Mouse (Mus musculus): ENCODE measurements around the gene Pdlim3.
"Not testable (repeated sequence)": the region's sequence is repeated elsewhere in the genome, so short reads cannot be mapped to it uniquely, and the experiment has no call there.

The Pdlim3 gene

DNA sequence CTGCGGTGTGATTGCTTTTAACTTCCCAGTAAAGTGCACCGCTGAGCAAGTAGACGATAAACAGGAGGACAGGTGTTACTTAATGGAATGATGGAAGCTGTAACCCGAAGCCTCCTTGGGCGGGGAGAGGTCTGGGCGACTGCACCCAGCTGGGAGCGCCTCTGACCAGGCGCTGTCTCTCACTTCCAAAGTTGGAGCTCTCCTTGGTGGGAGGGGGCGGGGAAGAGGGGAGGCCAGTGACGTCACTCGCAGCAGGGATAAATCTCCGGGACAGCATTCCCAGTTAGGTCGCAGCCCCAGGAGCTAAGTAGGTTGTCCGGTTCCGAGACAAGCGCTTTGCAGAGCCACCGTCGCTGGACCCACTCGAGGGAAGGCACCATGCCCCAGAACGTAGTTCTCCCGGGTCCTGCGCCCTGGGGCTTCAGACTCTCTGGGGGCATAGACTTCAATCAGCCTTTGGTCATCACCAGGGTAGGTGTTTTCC, at the start of gene Pdlim3:
Gene Pdlim3, plus strand, starts transcription at position 260 of the 484 bp plus-strand sequence.
- peak; percentile 77 for DNase-seq (ENCODE audit: low spot score)

DNA sequence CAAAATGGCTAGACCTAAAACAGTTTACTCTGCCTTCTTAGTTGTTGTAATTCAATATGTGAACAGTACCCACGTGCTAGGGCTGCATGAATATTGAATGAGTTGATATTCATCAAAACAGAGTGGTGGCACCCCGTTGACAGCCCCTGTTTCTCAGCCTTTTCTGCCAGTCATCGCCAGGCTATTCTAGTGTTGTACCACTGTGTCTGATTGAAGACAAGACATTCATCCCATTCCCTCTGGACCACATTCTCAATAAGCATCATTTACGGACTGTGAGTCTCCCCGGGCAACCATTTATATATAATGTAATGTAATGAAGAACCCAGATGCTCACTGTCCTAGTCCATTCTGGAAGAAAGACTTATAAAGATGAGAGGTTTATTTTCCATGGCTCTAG, 42.0 kb upstream of the Pdlim3 start:
- DNase-seq (ENCODE audit: low spot score): no peak

DNA sequence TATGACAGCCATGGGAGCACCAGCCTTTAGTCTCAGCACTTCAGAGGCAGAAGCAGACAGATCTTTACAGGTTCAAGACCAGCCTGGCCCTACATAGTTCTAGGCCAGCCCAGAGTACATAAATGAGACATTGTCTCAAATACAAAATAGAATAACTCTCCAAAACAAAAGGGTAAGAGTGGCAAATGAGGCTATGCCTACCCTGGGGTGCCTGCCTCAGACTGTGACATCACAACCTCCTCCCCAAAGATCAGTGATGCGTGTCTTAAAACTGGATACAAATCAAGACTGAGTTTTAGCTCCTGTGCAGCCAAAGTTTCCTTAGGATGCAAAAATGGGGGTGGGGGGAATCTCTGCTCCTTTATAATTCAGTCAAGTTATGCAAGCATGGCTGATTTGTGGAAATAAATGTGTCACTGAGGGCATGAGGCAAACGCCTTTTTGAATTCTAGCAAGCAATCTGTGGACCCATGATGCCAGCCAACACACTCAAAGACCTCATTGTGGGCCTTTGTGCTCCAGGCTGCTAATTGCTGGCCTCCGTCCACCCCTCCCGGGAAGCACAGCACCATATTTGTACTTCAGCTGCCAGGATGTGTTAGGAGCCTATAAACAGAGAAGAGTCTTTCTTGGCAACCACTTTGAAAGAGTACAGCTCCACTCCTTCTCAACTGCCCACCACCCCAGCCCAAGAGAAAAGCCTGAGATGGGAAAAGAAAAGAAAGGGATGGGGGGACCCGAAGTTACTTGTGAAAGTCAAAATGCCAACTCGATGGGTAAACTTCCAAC, 41.0 kb upstream of the Pdlim3 start:
- no peak for DNase-seq (ENCODE audit: low spot score)

DNA sequence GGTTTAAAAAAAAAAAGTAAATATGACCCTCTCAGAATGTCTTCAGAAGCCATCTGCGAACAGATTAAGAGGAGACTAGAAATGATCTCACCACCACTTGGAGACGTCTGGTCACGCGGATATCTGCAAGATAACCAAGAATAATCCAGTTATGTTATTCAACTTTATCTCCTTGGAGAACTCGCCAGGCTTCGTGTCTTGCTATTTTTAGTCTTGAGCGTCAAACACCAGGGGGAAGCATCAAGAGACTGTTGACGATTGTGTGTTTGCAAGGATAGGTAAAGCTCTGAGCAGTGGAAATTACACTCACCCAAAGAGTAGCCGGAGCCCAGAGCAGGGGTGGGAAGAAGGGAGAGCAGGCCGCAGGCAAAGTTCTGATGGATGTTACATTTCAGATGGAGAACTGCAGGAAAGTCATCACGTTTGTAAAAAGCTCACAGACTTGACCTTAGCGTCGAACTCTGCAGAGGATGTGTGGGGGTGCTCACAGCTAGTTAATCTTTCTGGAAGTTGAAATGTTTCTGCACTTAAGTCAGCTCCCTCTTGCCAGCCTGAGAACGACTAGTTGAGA, 40.3 kb upstream of the Pdlim3 start:
- no peak for DNase-seq (ENCODE audit: low spot score)

DNA sequence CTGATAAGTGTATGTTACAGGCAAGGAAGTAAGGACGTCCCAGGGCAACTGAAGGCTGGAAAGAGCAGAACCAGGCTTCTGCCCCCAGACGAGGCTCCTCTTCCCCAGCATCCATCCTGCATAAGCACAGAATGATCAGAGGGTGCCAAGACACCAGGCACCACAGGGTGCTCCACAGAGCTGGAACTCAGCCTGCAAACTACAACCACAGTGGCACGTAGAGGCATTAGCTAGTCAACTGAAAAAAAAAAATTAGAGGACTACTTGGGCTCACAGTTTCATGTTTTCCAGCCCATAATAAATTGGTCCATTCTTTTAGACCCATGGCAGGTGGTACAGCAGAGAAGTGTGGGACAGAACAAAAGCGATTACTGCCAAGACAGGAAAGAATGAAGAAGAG, 39.4 kb upstream of the Pdlim3 start:
- no peak for DNase-seq (ENCODE audit: low spot score)

DNA sequence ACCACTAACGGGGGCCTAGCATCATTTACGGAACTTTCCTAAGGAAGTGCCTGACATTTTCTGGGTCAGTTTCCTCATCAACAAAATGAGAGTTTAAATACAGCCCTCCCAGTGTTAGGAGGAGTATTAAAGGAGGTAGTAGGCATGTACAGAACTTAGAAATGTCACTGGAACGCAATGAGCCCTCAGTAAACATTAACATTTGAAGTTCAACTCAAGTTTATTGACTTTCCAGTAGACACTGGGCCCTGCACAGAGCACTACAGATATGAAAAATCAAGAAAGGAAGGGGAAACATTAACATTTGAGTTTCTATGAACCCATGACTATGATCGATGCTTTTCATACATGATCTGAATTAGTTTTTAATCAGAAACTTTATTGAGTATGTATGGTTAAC, 30.1 kb upstream of the Pdlim3 start:
- DNase-seq (ENCODE audit: low spot score): no peak

- no peak for DNase-seq (ENCODE audit: low spot score)
Measured at GRCm38 (mm10) chr8:45857734-45858133, 27.5 kb upstream of the Pdlim3 start.

DNA sequence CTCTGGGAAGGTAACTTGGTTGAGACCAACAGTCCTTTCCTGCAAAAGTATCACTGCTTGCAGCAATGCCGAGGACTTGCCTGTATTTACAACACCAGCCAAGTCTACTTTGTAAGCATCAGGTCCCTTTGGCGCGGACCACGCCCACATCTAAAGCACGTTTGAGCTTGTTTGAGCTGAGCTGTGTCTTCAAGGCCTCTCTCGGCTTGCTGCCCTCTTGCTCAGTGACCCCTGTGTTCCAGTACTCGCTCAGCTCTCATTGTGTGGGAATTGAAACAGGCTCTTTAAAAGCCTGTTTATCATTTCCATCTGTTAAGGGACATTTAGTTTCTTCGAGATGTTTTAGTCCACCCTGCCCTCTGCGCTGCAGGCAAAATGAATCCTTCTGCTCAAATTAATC, 26.9 kb upstream of the Pdlim3 start:
- peak; percentile 59 for DNase-seq (ENCODE audit: low spot score)

- not testable (repeated sequence) for DNase-seq (ENCODE audit: low spot score)
Measured at GRCm38 (mm10) chr8:45871587-45871986, 13.7 kb upstream of the Pdlim3 start.

GRCm38 (mm10) chr8:45872077-45872476, 13.2 kb upstream of the Pdlim3 start:
- peak; percentile 58 for DNase-seq (ENCODE audit: low spot score)

DNA sequence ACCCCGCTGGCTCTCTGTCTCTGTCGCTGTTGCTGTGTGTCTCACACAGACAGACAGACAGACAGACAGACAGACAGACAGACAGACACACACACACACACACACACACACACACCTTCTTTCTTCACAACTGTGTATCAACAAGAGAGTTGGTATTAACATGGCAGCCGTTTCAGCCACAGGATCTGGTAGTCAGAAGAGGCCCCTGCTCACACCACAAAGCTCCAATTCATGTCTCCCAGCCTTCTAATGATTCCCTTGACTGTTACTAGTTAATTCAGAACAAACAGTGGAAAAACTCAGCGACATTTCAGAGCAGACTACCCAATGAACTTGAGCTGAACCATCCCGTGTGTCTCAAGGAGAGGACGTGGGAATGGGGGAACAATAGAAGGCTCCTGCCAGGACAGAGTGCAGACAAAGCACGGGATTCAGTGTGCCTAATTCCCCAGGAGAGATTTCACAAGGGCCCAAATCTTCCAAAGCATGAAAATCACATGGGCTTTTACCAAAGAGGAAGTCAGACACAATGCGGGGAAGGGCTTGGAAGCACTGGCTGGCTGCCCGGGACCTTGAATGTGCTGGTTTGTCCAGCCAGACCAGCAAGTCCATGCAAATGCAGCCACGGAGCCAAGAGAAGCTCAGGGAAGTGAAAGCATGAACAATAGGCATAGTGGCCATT, 10.2 kb upstream of the Pdlim3 start:
- DNase-seq (ENCODE audit: low spot score): peak; percentile 93

DNA sequence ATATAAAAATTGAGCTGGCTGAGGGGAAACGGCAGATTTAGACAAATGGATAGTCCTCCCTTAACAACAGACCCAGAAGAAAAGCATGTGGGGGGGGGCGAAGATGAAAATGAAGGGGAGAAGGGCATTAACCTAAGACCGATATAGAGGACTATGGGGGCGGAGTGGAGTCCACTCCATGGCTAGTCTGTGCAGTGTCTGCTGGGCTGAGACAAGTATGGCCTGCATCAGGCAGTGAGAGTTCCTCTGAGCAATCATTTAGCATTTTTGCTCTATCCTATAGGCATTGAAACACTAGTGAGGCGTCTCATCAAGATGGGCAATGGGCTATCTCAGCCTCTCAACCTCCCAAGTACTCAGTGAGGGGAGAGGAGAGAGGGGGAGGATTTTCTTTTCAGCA, 8.9 kb upstream of the Pdlim3 start:
- DNase-seq (ENCODE audit: low spot score): no peak

GRCm38 (mm10) chr8:45877680-45878079, 7.6 kb upstream of the Pdlim3 start:
- DNase-seq (ENCODE audit: low spot score): no peak

GRCm38 (mm10) chr8:45880457-45880856, 4.8 kb upstream of the Pdlim3 start:
- DNase-seq (ENCODE audit: low spot score): no peak

GRCm38 (mm10) chr8:45881726-45882125, 3.5 kb upstream of the Pdlim3 start:
- no peak for DNase-seq (ENCODE audit: low spot score)

DNA sequence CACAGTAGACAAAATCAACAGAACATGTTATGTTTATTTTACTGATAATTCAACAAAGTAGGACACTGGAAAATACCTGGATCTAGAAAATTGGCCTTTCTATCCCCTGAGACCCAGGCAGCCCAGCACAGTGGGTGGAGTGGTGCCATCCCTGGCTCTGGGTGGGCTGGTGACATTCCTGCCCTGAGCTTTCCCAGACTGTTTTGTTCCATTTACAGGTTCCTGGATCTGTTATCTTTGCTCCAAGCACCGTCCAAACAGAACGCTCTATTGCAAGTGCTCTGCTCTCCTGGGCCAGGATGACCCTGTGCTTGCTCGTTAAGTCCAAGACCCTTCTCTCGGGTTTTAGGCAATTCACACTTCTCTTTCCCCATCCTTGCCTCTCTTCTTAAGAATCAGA, 1.5 kb upstream of the Pdlim3 start:
- no peak for DNase-seq (ENCODE audit: low spot score)

DNA sequence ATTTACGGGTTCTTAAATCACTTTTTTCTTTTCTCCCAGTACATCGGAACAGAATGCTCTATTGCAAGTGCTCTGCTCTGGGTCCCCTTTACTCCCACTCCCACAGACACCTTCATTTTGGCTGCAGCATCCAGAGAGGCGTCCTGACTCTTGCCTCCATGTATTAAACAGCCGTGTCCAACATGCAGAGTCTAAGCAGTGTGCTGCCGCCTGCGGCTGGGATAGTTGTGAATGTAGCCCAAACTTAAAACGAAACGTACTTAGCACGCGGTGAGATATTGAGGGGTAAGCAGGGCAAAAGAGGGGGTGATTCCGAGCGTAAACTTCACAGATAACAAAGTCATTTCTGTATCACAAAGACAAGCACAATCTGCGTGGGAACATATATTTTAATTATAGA, 709 bp upstream of the Pdlim3 start:
- no peak for DNase-seq (ENCODE audit: low spot score)

DNA sequence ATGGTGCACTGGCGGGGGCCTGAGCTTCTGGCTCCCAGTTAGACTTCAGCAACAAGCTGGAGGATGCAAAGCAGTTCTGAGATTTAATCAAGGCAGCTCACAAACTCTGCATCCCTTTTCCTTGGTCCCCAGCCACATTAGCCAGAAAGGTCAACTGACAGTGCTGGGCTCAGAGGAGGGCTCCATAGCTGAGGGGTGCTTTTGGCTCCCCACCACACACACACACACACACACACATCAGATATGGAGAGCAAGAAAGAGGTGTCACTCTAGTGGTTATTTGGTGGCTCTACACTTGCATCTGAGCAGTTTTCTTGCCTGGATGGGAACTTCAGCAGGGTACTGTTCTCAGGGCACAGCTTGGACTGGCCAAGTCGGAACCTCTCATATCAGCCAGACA, 514 bp downstream of the Pdlim3 start:
- peak; percentile 45 for DNase-seq (ENCODE audit: low spot score)

GRCm38 (mm10) chr8:45889737-45890136, 4.5 kb downstream of the Pdlim3 start:
- no peak for DNase-seq (ENCODE audit: low spot score)

DNA sequence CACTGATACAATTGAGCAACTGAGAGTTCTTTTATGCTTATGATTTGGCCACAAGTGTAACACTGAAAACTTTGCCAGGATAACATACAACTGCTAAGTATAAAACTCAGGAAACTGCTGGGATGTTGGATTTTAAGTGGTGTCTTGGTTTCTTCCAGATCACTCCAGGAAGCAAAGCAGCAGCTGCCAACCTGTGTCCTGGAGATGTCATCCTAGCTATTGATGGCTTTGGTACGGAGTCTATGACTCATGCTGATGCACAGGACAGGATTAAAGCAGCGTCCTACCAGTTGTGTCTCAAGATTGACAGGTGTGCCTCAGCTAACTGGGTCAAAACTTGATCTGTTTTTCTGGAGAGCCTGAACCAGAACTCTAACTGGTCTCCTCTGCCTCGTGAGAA, 11.3 kb downstream of the Pdlim3 start:
- DNase-seq (ENCODE audit: low spot score): no peak

GRCm38 (mm10) chr8:45899783-45900182, 14.5 kb downstream of the Pdlim3 start:
- no peak for DNase-seq (ENCODE audit: low spot score)

DNA sequence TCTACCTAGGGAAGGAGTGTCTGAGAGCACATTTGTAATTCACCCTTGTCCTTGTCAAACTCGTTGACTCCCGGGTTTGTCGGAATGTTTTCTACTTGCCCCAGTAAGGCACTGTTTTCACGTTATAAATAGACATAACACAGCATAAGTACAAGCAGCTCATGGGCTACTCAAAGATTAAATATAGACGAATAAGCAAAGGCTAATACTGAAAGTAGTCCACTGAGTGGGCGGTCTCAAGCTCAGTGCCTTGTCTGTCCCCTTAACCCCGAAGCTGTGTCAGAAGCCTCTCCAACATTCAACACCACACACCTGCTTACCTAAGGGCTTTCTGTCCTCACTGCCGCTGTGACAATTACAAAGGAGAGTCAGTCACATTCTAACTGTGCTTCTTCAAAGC, 16.4 kb downstream of the Pdlim3 start:
- no peak for DNase-seq (ENCODE audit: low spot score)

DNA sequence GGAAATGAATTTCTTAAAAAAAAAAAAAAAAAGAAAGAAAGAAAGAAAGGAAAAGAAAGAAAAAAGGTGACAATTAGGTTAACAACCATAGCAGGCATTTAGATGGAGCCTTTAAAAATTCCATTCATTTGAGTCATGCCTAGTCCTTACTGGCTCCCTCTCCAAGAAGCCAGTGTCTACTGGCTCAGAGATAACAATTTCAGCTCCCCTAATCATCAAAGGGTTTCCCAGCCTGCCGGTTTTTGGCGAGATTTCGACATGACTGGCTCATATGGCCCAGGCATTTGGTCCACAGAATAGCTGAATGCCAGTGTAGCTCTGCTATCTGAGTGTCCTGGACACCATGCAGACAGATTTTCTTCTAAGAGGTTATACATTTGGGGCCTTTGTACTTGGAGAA, 18.4 kb downstream of the Pdlim3 start:
- DNase-seq (ENCODE audit: low spot score): no peak

All from testis, postnatal 10 days (tissue).